8 mouse cellular contexts compared by ENCODE assay signal in the genomic region with DNA sequence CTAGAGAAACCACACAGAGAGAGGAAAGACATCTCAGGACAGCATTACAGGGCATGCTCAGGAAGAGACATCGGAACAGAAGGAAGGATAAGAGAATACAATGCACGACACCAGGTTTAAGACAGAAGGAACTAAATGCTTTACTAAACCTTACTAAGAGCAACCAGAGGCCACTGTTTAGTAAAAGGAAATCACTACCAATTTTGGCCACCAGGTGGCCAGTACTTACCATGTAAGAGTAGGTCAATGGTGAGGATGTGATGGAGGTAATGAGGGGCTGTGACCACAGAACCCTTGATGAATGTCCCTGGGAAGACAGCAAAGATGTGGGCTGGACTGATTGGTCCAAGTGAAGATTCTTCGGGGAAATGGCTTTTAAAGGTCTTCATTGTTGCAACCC.
DNase-seq lines count a peak whose midpoint lies in the region; ATAC-seq and TF ChIP-seq lines count a peak whose summit lies in the region.

No protein-coding gene starts in this region.

- no peaks in the 10 kb centered on the region for H3K9me3 ChIP-seq in midbrain, embryonic 14.5 days (ENCODE audit: control insufficient read depth, low read length)

- no peaks in the 10 kb centered on the region for H3K36me3 ChIP-seq in kidney, adult 2 months (ENCODE audit: control insufficient read depth, insufficient read depth, low read length)
- no peaks in the 10 kb centered on the region for H3K36me3 ChIP-seq in midbrain, embryonic 14.5 days (ENCODE audit: control insufficient read depth, insufficient read depth, low read length)

- H3K4me3 ChIP-seq in kidney, adult 2 months (ENCODE audit: insufficient read depth, low read depth, low read length): no peak overlapping the region
- H3K4me3 ChIP-seq in midbrain, embryonic 14.5 days (replicated peaks; ENCODE audit: low read depth, low read length): no peak overlapping the region

- 81% methylated on average over 3 of the region's 3 CpGs for WGBS in kidney, adult 2 months
- 77% methylated on average over 3 of the region's 3 CpGs for whole genome bisulfite sequencing in midbrain, embryonic 14.5 days

- 0 out of 2 replicates have a peak, but pooled peaks cover under 1% of the 10 kb centered on the region for H3K4me1 ChIP-seq in kidney, adult 2 months (ENCODE audit: control insufficient read depth, insufficient read depth, low read length)
- no peaks in the 10 kb centered on the region for H3K4me1 ChIP-seq in midbrain, embryonic 14.5 days (ENCODE audit: control insufficient read depth, insufficient read depth, low read length)

- TF ChIP-seq POLR2A in kidney, adult 2 months (IDR thresholded peaks at IDR 0.05; ENCODE audit: low read depth, low read length): no peak

- H3K27ac ChIP-seq in kidney, adult 2 months (ENCODE audit: insufficient read depth, low read depth, low read length): no peak overlapping the region
- H3K27ac ChIP-seq in midbrain, embryonic 14.5 days (replicated peaks; ENCODE audit: low read depth, low read length): no peak overlapping the region

- no peaks in the 10 kb centered on the region for H3K27me3 ChIP-seq in kidney, adult 2 months (replicated peaks; ENCODE audit: control insufficient read depth, insufficient read depth, low read length)
- H3K27me3 ChIP-seq in midbrain, embryonic 14.5 days (ENCODE audit: control insufficient read depth, insufficient read depth, low read length): no peaks in the 10 kb centered on the region

- no peak overlapping the region for H3K9ac ChIP-seq in midbrain, embryonic 14.5 days (replicated peaks; ENCODE audit: low read length)

- H3K4me2 ChIP-seq in midbrain, embryonic 14.5 days (ENCODE audit: low read length): no peak overlapping the region

- DNase-seq in kidney, adult 2 months: peak; percentile 51
- no peak for DNase-seq in kidney, postnatal 10 days
- DNase-seq in CD4-positive helper T cell, adult 2 months (ENCODE audit: low read depth, low spot score): peak; percentile 79
- DNase-seq in R1 (ENCODE audit: low read depth, low spot score): peak; percentile 87
- no peak for DNase-seq in cerebellum, adult 11-12 months
- no peak for DNase-seq in midbrain, embryonic 14.5 days
- DNase-seq in left cerebral cortex, adult 11 months (ENCODE audit: low spot score): no peak

- ATAC-seq in megakaryocyte, adult 5-6 weeks (ENCODE audit: poor library complexity, severe bottlenecking): peak; percentile 59
- no peak for ATAC-seq in midbrain, embryonic 14.5 days (ENCODE audit: low FRiP score, low TSS enrichment)

- peak; percentile 31; the same call in 1 of the 2 replicates for TF ChIP-seq CTCF in kidney, adult 2 months (conservative IDR thresholded peaks at IDR 0.05; ENCODE audit: insufficient read depth, insufficient read length, low read depth, low read length)

Comparison
In these comparisons a context has a peak if more than half of its experiments do, and no peak if none do; other contexts are left out.
1. DNase-seq: peak in kidney, adult 2 months (single experiment), CD4-positive helper T cell, adult 2 months (single experiment) and R1 (single experiment); none in kidney, postnatal 10 days (single experiment), cerebellum, adult 11-12 months (single experiment), midbrain, embryonic 14.5 days (single experiment) and left cerebral cortex, adult 11 months (single experiment).